Mouse (Mus musculus): ENCODE measurements around the gene Pde8a. TPM values are rescaled to one million over a fixed set of nuclear protein-coding genes. Genes with fewer than 3 reads are reported as not detected.

Gene Pde8a
- total RNA-seq, 2 experiments from 2014 or later, result 4.7 to 7.0 TPM

- intact Hi-C loops (cut with DNase I), result no loop called here
- DNase-seq, result no peak
Measured at GRCm38 (mm10) chr7:81367946-81368345, 154.6 kb downstream of the Pde8a start.

GRCm38 (mm10) chr7:81369724-81370123 lies 156.3 kb downstream of the Pde8a start:
- intact Hi-C loops (cut with DNase I), result no loop called here
- DNase-seq, result no peak

- no peak for DNase-seq
- intact Hi-C loops (cut with DNase I), result no loop called here
Measured at GRCm38 (mm10) chr7:81371811-81372210, 158.4 kb downstream of the Pde8a start.

- intact Hi-C loops (cut with DNase I), result no loop called here
- peak in 1 of 2 experiments; percentile 23 for DNase-seq
Measured at GRCm38 (mm10) chr7:81372337-81372920, 159.0 kb downstream of the Pde8a start.

- no peak for DNase-seq
- intact Hi-C loops (cut with DNase I), result no loop called here
Measured at GRCm38 (mm10) chr7:81379363-81379762, 166.0 kb downstream of the Pde8a start.

Other genes starting within 250 kb of the Pde8a start
- 10 to 100 TPM; 10.3 to 11.4 TPM for gene Zfp592, start 219.9 kb upstream of the Pde8a start, total RNA-seq (2021)
- 100 to 1,000 TPM; 201 to 258 TPM for gene Alpk3, start 156.0 kb upstream of the Pde8a start, total RNA-seq (2021)
- gene Slc28a1, start 98.8 kb upstream of the Pde8a start, total RNA-seq (2021), result under 1 TPM; 0.20 to 0.36 TPM
- gene Rps17, start 131.7 kb downstream of the Pde8a start, total RNA-seq (2021), result 100 to 1,000 TPM; 615 to 766 TPM
- gene Cpeb1, start 241.9 kb downstream of the Pde8a start, total RNA-seq (2021), result 10 to 100 TPM; 22.0 to 28.9 TPM

Data from gastrocnemius, postnatal 36 days (tissue).